Mouse (Mus musculus) embryonic facial prominence, embryonic 14.5 days (tissue): ENCODE measurements around the gene Myl6. TPM values are rescaled to one million over a fixed set of nuclear protein-coding genes. Genes with fewer than 3 reads are reported as not detected.

ENCODE experiments used
- ATAC-seq: fragments of 200-750 bp; cut with Nextera tagmentation; 2 replicates; pipeline ENCODE4 v1.8.0; 2017; ENCODE audit warnings: low read depth, moderate number of reproducible peaks, moderate TSS enrichment
- DNase-seq: peaks from one replicate; pipeline ENCODE4 v3.0.0-alpha.2; 2015; ENCODE audit warnings: low spot score
- H3K27ac ChIP-seq: fragments of 300-500 bp; sonication (generic); replicated peaks from 2 replicates; pipeline ENCODE4 v1.5.1; 2014; ENCODE audit warnings: low read depth, mild to moderate bottlenecking, low read length, moderate library complexity
- H3K27me3 ChIP-seq: fragments of 300-500 bp; sonication (generic); replicated peaks from 2 replicates; pipeline ENCODE4 v1.6.1; 2014; ENCODE audit warnings: low read length; ENCODE audit not compliant: control insufficient read depth, insufficient read depth
- H3K36me3 ChIP-seq: fragments of 300-500 bp; sonication (generic); 2 replicates; pipeline ENCODE4 v1.6.1; 2014; ENCODE audit warnings: low read length, mixed read lengths; ENCODE audit not compliant: control insufficient read depth, insufficient read depth
- H3K4me1 ChIP-seq: fragments of 300-500 bp; sonication (generic); 2 replicates; pipeline ENCODE4 v1.6.1; 2014; ENCODE audit warnings: antibody characterized with exemption, low read length; ENCODE audit not compliant: control insufficient read depth, insufficient read depth
- H3K4me2 ChIP-seq: fragments of 300-500 bp; sonication (generic); 2 replicates; pipeline ENCODE4 v1.6.1; 2014; ENCODE audit warnings: low read depth, mild to moderate bottlenecking, low read length, moderate library complexity, mixed read lengths
- H3K4me3 ChIP-seq: fragments of 300-500 bp; sonication (generic); 2 replicates; pipeline ENCODE4 v1.5.1; 2014; ENCODE audit warnings: low read depth, mild to moderate bottlenecking, low read length
- H3K9ac ChIP-seq: fragments of 300-500 bp; sonication (generic); 2 replicates; pipeline ENCODE4 v1.6.1; 2014; ENCODE audit warnings: low read depth, mild to moderate bottlenecking, low read length, moderate library complexity, mixed read lengths
- H3K9me3 ChIP-seq: fragments of 300-500 bp; sonication (generic); 2 replicates; pipeline ENCODE4 v1.6.1; 2016; ENCODE audit warnings: low read length; ENCODE audit not compliant: control insufficient read depth
- WGBS: fragments of 180-500 bp; shearing (Covaris S2); extraction: QIAGEN DNeasy Blood & Tissue Kit; methylation state at CpG from one replicate; pipeline ENCODE4 v1.1.7; 2014; 5-methylcytosine and 5-hydroxymethylcytosine counted together
- polyA plus RNA-seq: library from polyadenylated mRNA; unstranded; fragments of >200 nt; fragmentation: Nextera tagmentation; extraction: Ambion mirVana; gene quantifications from 2 replicates; pipeline ENCODE4 v1.2.1, GENCODE M21; 2014

The Myl6 gene
- polyA plus RNA-seq, 1 experiment from 2014 or later: 1,174 TPM

DNA sequence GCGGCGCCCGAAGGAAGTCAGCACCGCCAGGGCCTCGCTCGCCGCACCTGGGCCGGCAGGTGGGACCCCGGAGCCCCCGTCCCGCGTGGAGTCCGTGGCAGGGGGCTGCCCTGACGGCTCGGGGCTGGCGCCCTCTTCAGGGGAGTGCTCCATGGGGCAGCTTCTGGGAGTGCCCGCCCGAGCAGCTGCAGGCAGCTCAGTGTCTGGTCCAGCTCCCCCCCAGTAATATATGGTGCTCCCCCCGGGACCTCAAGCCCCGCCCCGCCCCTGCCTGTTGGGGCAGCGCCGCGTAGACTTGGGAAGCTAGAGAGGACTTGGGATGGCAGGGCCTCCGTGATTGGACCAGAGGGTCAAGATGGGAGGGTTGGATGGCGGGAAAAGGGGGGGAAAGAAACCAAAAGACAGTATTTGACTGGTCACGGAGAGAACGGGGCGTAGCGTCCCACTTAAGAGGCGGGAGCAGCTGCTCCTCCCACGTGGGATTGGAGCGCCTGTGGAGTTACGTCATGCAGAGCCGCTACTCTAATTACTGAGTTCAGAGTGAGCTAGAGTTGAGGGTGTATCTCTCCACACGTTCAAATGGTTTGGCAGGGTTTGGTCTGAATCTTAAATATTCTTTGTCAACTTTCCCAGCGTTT is 31.8 kb upstream of the Myl6 start, which contains the start of gene Esyt1:
Gene Esyt1, minus strand, starts transcription at position 201 of the 638 bp plus-strand sequence.
- Histone ChIP-seq H3K9ac (peak within 1 kb of the TSS; percentile 81), H3K4me1 (0 out of 2 replicates have a peak, but pooled peaks cover 8% of the 10 kb centered on the region), H3K4me2 (peak within 1 kb of the TSS; percentile 97), H3K27me3 (peaks cover 11% of the 10 kb centered on the region; the same call in 1 of the 2 replicates), H3K36me3 (peaks cover 15% of the 10 kb centered on the region; the same call in 1 of the 2 replicates), H3K4me3 (peak within 1 kb of the TSS; percentile 82), H3K9me3 (no peaks in the 10 kb centered on the region), H3K27ac (peak within 1 kb of the TSS; percentile 88)
- peak; percentile 100 for DNase-seq
- WGBS: under 1% methylated on average over 29 of the region's 37 CpGs
- ATAC-seq: peak; percentile 98

DNA sequence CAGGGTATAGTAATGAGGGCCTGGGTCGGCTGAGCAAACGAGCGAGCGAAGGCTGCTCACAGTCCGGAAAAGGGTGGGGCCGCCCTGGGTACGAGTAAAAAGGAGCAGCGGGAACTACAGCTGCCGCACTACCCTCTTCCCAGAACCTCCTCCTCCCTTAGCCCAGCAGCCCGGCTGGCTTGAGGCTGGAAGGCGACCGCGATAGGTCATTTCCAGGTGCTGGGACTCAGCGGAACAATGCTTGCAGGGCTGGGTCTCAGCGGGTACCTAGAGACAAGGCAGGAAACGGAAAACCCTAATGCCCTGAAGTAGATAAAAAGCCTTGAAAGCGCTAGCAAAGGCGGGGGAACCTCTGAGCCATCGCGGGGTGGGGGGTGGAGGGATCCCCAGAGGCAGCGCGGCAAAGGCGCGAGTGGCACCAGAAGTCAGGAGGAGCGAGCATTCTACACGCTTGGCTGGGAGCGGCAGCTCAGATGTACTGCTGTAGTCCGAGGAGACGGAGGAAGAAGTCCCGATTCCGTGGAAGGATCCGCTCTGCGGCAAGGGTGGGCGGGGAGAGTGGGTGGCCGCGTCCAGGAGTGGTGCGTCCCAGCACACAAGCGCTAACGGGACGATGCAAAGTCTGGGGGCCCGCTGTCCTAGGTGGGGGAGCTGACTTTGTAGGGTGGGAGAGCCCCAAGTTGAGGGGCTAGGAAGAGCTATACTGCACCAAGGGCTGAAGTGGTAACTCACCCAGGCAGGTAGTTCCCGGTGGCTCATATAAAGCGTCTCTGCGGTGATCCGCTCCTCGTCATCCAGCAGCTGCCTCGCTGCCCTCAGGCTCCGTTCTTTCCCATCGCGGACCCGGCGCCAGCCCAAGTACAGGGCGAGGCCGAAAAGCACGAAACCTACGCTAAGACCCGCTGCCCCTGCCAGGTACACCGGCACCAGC is 31.1 kb upstream of the Myl6 start:
- H3K4me3 ChIP-seq: peak overlapping the region; percentile 82
- 1% methylated on average over 57 of the region's 58 CpGs for WGBS
- peaks cover 23% of the 10 kb centered on the region; the same call in 1 of the 2 replicates for H3K36me3 ChIP-seq
- peak overlapping the region; percentile 81 for H3K9ac ChIP-seq
- DNase-seq: peak; percentile 76
- H3K4me2 ChIP-seq: peak overlapping the region; percentile 97
- H3K4me1 ChIP-seq: 0 out of 2 replicates have a peak, but pooled peaks cover 8% of the 10 kb centered on the region
- H3K27me3 ChIP-seq: peaks cover 11% of the 10 kb centered on the region; the same call in 1 of the 2 replicates
- H3K9me3 ChIP-seq: no peaks in the 10 kb centered on the region
- ATAC-seq: peak; percentile 27
- peak overlapping the region; percentile 88 for H3K27ac ChIP-seq

DNA sequence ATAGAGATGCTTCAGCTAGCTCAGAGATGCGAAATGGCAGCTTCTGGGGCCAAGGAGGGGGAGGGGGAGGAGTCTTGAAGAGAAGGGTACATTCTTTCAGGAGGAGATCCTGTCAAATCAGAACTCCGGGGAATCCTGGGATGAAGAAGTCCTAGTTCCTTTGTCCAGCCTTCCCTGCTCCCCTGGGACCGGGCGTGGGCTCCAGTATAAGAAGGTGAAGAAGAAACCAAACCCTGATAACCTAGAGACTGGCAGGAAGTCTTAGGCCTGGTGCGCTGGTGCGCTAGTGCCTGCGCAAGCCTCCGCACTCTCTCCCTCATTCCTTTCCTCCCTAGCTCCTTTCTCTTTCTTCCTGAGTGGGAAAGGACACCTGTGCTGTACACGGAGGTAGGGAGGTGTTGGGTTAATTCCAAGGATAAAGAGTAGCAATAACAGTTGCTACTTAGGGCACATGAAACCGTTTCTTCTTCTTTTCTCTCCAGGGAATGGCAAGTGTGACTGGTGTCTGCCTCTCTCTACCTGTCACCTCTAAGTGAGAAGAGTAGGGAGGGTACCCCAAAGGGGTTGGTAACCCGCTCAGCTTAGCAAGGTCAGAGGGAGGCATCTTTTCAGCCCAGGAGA is 30.3 kb upstream of the Myl6 start:
- Histone ChIP-seq H3K27ac (no peak overlapping the region; the same call in 1 of the 2 replicates), H3K4me1 (0 out of 2 replicates have a peak, but pooled peaks cover 8% of the 10 kb centered on the region), H3K36me3 (peaks cover 29% of the 10 kb centered on the region), H3K27me3 (peaks cover 11% of the 10 kb centered on the region; the same call in 1 of the 2 replicates), H3K9me3 (no peaks in the 10 kb centered on the region), H3K4me2 (peak overlapping the region; percentile 97), H3K4me3 (peak overlapping the region; percentile 82), H3K9ac (peak overlapping the region; percentile 81)
- 19% methylated on average over 11 of the region's 11 CpGs for WGBS
- DNase-seq (no peak), ATAC-seq (no peak)

DNA sequence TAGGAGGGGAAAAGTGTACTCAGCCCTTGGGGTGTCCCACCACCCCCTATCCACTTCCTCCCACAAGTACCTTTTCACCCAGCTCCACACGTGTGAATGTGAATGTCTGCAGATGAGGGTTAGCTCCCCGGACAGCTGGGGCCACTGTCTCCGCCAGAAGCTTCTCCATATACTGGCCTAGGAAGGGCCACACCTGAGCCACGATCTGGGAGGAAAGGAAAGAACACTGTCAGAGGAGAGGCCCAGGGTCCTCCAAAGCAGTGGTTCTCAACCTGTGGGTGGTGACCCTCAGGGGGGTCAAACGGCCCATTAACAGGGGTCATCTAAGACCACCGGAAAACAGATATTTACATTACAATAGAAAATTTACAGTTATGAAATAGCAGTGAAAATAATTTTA is 28.4 kb upstream of the Myl6 start:
- Histone ChIP-seq H3K9me3 (no peaks in the 10 kb centered on the region), H3K36me3 (peaks cover 46% of the 10 kb centered on the region), H3K4me2 (no peak overlapping the region), H3K27ac (no peak overlapping the region), H3K9ac (no peak overlapping the region), H3K4me3 (no peak overlapping the region), H3K27me3 (peaks cover 17% of the 10 kb centered on the region), H3K4me1 (0 out of 2 replicates have a peak, but pooled peaks cover 8% of the 10 kb centered on the region)
- ATAC-seq: no peak
- no peak for DNase-seq
- WGBS: 81% methylated on average over 6 of the region's 6 CpGs

DNA sequence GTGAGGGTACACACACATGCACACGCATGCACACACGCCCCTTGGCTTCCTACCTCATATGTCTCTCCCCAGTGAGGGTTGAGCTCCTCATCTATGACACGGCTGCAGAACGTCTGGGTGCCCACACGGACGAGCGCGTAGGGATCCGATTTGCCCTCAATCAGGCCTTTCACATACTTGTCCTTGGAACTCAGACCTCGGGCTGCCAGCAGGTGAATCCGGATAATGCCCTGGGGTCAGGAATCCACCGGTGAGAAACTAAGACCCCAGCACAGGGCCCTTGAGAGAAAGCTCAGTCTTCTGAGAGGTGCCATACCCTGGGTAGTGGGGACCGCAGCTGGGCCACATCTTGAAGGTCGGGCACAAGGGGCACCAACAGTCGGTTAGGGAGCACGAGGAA is 26.6 kb upstream of the Myl6 start:
- WGBS: 84% methylated on average over 16 of the region's 16 CpGs
- H3K4me1 ChIP-seq: 0 out of 2 replicates have a peak, but pooled peaks cover 8% of the 10 kb centered on the region
- peaks cover 31% of the 10 kb centered on the region for H3K27me3 ChIP-seq
- H3K9ac ChIP-seq: 0 out of 2 replicates have a peak overlapping the region, but pooled peaks have one; percentile 8
- H3K4me3 ChIP-seq: no peak overlapping the region
- DNase-seq (no peak), ATAC-seq (no peak)
- no peak overlapping the region for H3K4me2 ChIP-seq
- H3K36me3 ChIP-seq: peaks cover 63% of the 10 kb centered on the region
- H3K9me3 ChIP-seq: no peaks in the 10 kb centered on the region
- H3K27ac ChIP-seq: no peak overlapping the region

DNA sequence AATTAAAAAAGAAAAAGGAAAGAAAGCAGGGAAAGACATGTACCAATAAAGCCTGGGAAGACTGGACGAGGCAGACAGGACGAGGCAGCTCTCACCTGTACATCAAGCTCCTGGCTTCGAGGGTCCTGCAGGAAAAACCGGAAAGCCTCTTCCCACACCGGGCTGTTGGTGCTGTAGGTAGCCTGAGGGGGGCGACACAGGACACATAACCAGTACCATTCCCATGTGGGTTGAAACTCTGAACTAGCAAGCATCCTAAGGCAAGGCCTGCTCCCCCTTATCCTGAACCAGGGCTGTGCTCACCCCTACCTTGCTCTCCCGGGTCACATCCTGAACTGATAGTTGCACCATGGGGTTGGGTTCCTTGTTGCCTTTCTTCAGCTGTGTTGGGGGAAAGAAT is 24.9 kb upstream of the Myl6 start:
- Histone ChIP-seq H3K27ac (no peak overlapping the region), H3K36me3 (peaks cover 77% of the 10 kb centered on the region), H3K4me2 (no peak overlapping the region), H3K27me3 (peaks cover 24% of the 10 kb centered on the region), H3K9ac (no peak overlapping the region), H3K9me3 (no peaks in the 10 kb centered on the region), H3K4me1 (0 out of 2 replicates have a peak, but pooled peaks cover under 1% of the 10 kb centered on the region), H3K4me3 (no peak overlapping the region)
- WGBS: 76% methylated on average over 7 of the region's 7 CpGs
- ATAC-seq: no peak
- peak; percentile 48 for DNase-seq

DNA sequence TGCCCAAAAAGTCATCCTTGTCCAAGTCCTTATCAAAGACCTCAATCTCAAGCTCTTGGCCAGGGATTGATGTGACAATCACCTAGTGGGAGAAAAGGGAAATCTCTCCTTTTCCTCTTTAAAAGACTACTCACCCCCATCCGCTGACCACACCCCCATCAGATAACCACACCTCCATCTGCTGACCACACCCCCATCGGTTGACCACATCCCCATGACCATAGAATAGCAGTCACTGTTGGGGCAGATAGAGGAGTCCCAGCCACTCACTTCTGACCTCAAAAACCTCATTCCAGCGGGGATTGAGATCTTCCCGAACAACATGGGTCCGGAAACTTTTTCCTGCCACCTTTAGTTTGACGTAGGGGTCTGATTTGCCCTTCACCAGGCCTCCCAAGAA is 22.7 kb upstream of the Myl6 start:
- ATAC-seq: no peak
- Histone ChIP-seq H3K9ac (no peak overlapping the region), H3K36me3 (peaks cover 85% of the 10 kb centered on the region), H3K27me3 (peaks cover 22% of the 10 kb centered on the region), H3K27ac (no peak overlapping the region), H3K9me3 (no peaks in the 10 kb centered on the region), H3K4me2 (no peak overlapping the region), H3K4me3 (no peak overlapping the region), H3K4me1 (no peaks in the 10 kb centered on the region)
- no peak for DNase-seq
- WGBS: 35% methylated on average over 6 of the region's 6 CpGs

DNA sequence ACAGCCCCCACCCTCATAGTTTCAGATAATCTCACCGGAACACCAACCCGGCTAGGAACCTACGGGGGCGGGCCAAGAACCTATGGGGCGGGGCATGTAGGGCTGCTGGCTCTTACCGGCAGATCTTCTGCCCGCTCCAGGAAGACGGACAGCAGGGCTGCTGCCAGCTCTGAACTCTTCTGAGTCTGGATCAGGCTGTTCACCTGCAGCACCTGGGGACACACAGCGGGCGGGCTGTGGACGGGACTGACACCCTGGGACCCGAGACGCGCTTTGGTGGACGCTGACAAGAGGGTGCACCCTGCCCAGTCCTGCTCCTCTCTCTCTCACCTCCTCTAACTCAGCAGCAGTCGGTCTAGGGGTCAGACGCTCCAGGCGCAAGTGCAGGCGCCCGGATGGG is 22.1 kb upstream of the Myl6 start:
- Histone ChIP-seq H3K4me2 (peak overlapping the region; percentile 23; the same call in 1 of the 2 replicates), H3K9me3 (no peaks in the 10 kb centered on the region), H3K27me3 (peaks cover 22% of the 10 kb centered on the region), H3K27ac (no peak overlapping the region), H3K9ac (peak overlapping the region; percentile 40; the same call in 1 of the 2 replicates), H3K36me3 (peaks cover 85% of the 10 kb centered on the region), H3K4me1 (no peaks in the 10 kb centered on the region), H3K4me3 (no peak overlapping the region; the same call in 1 of the 2 replicates)
- ATAC-seq (no peak), DNase-seq (no peak)
- WGBS: 16% methylated on average over 16 of the region's 20 CpGs
